Comparison of ENCODE assay signal across 9 mouse cellular contexts in the genomic region with DNA sequence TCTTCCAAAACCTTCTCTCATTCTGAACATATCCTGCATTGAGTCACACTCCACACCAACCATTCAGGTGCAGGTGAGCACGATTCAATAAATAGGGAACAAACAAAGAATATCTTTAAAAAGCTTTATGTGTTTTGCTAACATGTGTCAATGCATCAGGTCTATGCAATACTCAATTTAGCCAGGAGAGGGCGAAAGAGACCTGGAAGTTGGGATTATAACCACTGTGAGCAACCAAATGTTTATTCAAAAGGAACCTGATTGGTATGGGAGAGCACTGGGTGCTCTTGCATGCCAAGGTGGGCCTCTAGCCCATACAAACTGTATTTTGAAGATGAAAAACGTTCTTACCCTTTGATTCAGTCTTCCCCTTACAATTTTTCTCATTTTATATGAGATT. TPM values are rescaled to one million over a fixed set of nuclear protein-coding genes. Genes with fewer than 3 reads are reported as not detected.
A peak's percentile ranks its signal among the peaks of the same experiment; 100 is the strongest.
DNase-seq lines count a peak whose midpoint lies in the region; ATAC-seq and TF ChIP-seq lines count a peak whose summit lies in the region.
"Had no signal": no experiment of that assay in that cellular context is flagged by ENCODE, and none has a peak within 500 bp of the region (broad histone marks: within the 10 kb centered on the region; RNA-seq: fewer than 3 reads in every experiment).

No protein-coding gene starts in this region.

- no peaks in the 10 kb centered on the region for H3K27me3 ChIP-seq in forebrain, embryonic 14.5 days (replicated peaks; ENCODE audit: control insufficient read depth, insufficient read depth, low read length)
- H3K27me3 ChIP-seq in liver, postnatal 0 days (ENCODE audit: insufficient read depth, low read length) = no peaks in the 10 kb centered on the region
- H3K27me3 ChIP-seq: limb, embryonic 15.5 days had no signal

- TF ChIP-seq CTCF in liver, postnatal 0 days (IDR thresholded peaks at IDR 0.05; ENCODE audit: low read depth) = peak; percentile 75

- no peak for ATAC-seq in cerebellum, adult (ENCODE audit: insufficient number of reproducible peaks, low FRiP score, low TSS enrichment)
- no peak for ATAC-seq in forebrain, embryonic 14.5 days
- no peak for ATAC-seq in liver, postnatal 0 days

- H3K4me3 ChIP-seq in forebrain, embryonic 14.5 days (ENCODE audit: low read depth, low read length) = no peak overlapping the region
- no peak overlapping the region for H3K4me3 ChIP-seq in liver, postnatal 0 days (ENCODE audit: low read depth, low read length)
- H3K4me3 ChIP-seq: limb, embryonic 15.5 days had no signal

- no peak overlapping the region for H3K4me2 ChIP-seq in forebrain, embryonic 14.5 days (ENCODE audit: low read length)
- H3K4me2 ChIP-seq in liver, postnatal 0 days (ENCODE audit: low read depth, low read length) = no peak overlapping the region
- H3K4me2 ChIP-seq: limb, embryonic 15.5 days had no signal

- no peaks in the 10 kb centered on the region for H3K4me1 ChIP-seq in forebrain, embryonic 14.5 days (ENCODE audit: control insufficient read depth, insufficient read depth, low read length)
- H3K4me1 ChIP-seq in liver, postnatal 0 days (ENCODE audit: insufficient read depth) = no peaks in the 10 kb centered on the region
- H3K4me1 ChIP-seq: limb, embryonic 15.5 days had no signal

- H3K9ac ChIP-seq in forebrain, embryonic 14.5 days (ENCODE audit: low read length) = no peak overlapping the region
- H3K9ac ChIP-seq in liver, postnatal 0 days (replicated peaks) = no peak overlapping the region
- H3K9ac ChIP-seq: limb, embryonic 15.5 days had no signal

- no peaks in the 10 kb centered on the region for H3K36me3 ChIP-seq in forebrain, embryonic 14.5 days (ENCODE audit: control insufficient read depth, insufficient read depth, low read length)
- H3K36me3 ChIP-seq in liver, postnatal 0 days (replicated peaks; ENCODE audit: insufficient read depth, low read length) = no peaks in the 10 kb centered on the region
- H3K36me3 ChIP-seq: limb, embryonic 15.5 days had no signal

- H3K9me3 ChIP-seq in forebrain, embryonic 14.5 days (replicated peaks; ENCODE audit: control insufficient read depth, low read length) = no peaks in the 10 kb centered on the region
- H3K9me3 ChIP-seq in liver, postnatal 0 days (ENCODE audit: low read length) = no peaks in the 10 kb centered on the region
- H3K9me3 ChIP-seq: limb, embryonic 15.5 days had no signal

- H3K27ac ChIP-seq in forebrain, embryonic 14.5 days (ENCODE audit: low read depth, low read length) = no peak overlapping the region
- H3K27ac ChIP-seq in liver, postnatal 0 days (ENCODE audit: low read depth) = no peak overlapping the region
- H3K27ac ChIP-seq: limb, embryonic 15.5 days had no signal

- TF ChIP-seq EP300 in liver, postnatal 0 days (IDR thresholded peaks at IDR 0.05; ENCODE audit: low read depth) = no peak

- peak; percentile 51 for DNase-seq in cerebellum, adult 11 months
- peak; percentile 59 for DNase-seq in CD4-positive helper T cell, adult 2 months (ENCODE audit: low read depth, low spot score)
- DNase-seq in brain, adult 2 months (ENCODE audit: low read depth, low spot score) = peak; percentile 82
- peak; percentile 80 for DNase-seq in forebrain, embryonic 14.5 days (ENCODE audit: low spot score)
- peak; percentile 73 for DNase-seq in kidney, postnatal 10 days
- peak; percentile 42 for DNase-seq in liver, postnatal 0 days
- peak; percentile 4 for DNase-seq in spleen, adult 12 weeks (ENCODE audit: low spot score)

- 2% methylated on average over 3 of the region's 3 CpGs for WGBS in forebrain, embryonic 14.5 days
- 0% methylated on average over 3 of the region's 3 CpGs for WGBS in liver, postnatal 0 days (ENCODE audit: insufficient replicate concordance)

RNA-seq across cellular contexts. Expression of a gene that starts 1.8 kb away (rescaled TPM):
- polyA plus RNA-seq in forebrain, embryonic 14.5 days (2014; fragmentation: Nextera tagmentation; extraction: Ambion mirVana) = not detected in 2 replicates
- polyA plus RNA-seq in liver, postnatal 0 days (2015; fragmentation: Nextera tagmentation; extraction: Ambion mirVana) = not detected in 2 replicates
- polyA plus RNA-seq: limb, embryonic 15.5 days had no signal

RNA-seq across cellular contexts. Expression of a gene that starts 2.7 kb away (rescaled TPM):
- 131 and 144 TPM in 2 replicates for polyA plus RNA-seq in forebrain, embryonic 14.5 days (2014; fragmentation: Nextera tagmentation; extraction: Ambion mirVana)
- 3.7 and 4.1 TPM in 2 replicates for polyA plus RNA-seq in liver, postnatal 0 days (2015; fragmentation: Nextera tagmentation; extraction: Ambion mirVana)

RNA-seq across cellular contexts. Expression of a gene that starts 32.9 kb away (rescaled TPM):
- polyA plus RNA-seq in forebrain, embryonic 14.5 days (2014; fragmentation: Nextera tagmentation; extraction: Ambion mirVana) = 145 and 165 TPM in 2 replicates
- polyA plus RNA-seq in liver, postnatal 0 days (2015; fragmentation: Nextera tagmentation; extraction: Ambion mirVana) = 9.1 and 9.4 TPM in 2 replicates

RNA-seq across cellular contexts. Expression of a gene that starts 59.6 kb away (rescaled TPM):
- 115 and 145 TPM in 2 replicates for polyA plus RNA-seq in forebrain, embryonic 14.5 days (2014; fragmentation: Nextera tagmentation; extraction: Ambion mirVana)
- polyA plus RNA-seq in liver, postnatal 0 days (2015; fragmentation: Nextera tagmentation; extraction: Ambion mirVana) = 9.3 and 10.2 TPM in 2 replicates

Comparison
In these comparisons a context has a peak if more than half of its experiments do, and no peak if none do; other contexts are left out.
1. DNase-seq: peak in every context shown above with its lines; median percentile 82 in brain, adult 2 months; 80 in forebrain, embryonic 14.5 days; 73 in kidney, postnatal 10 days; 59 in CD4-positive helper T cell, adult 2 months; 51 in cerebellum, adult 11 months; 42 in liver, postnatal 0 days; 4 in spleen, adult 12 weeks.
2. RNA of a gene that starts 2.7 kb away (polyA plus RNA-seq): 131 to 144 TPM in forebrain, embryonic 14.5 days; 3.7 to 4.1 TPM in liver, postnatal 0 days; every median in the first group is over 10 times any median in the second.
3. RNA of a gene that starts 32.9 kb away (polyA plus RNA-seq): 145 to 165 TPM in forebrain, embryonic 14.5 days; 9.1 to 9.4 TPM in liver, postnatal 0 days; every median in the first group is over 10 times any median in the second.